Mouse (Mus musculus) G1E (cell line): ENCODE measurements around the gene Wfikkn1. TPM values are rescaled to one million over a fixed set of nuclear protein-coding genes. Genes with fewer than 3 reads are reported as not detected.

ENCODE experiments used
- ATAC-seq: 2 replicates; pipeline ENCODE4 v1.8.0; 2016; ENCODE audit warnings: mild to moderate bottlenecking; ENCODE audit not compliant: insufficient number of reproducible peaks, poor library complexity, low FRiP score, severe bottlenecking; ENCODE audit errors: extremely low read depth
- DNase-seq: peaks from one replicate; pipeline ENCODE4 v3.0.0; 2012; ENCODE audit warnings: low spot score
- H3K27me3 ChIP-seq: 2 replicates; pipeline ENCODE4 v1.6.1; 2012; ENCODE audit warnings: mild to moderate bottlenecking, low read length, inconsistent platforms; ENCODE audit not compliant: insufficient read depth
- H3K36me3 ChIP-seq: replicated peaks from 2 replicates; pipeline ENCODE3; 2012; ENCODE audit warnings: mild to moderate bottlenecking, inconsistent platforms
- H3K4me1 ChIP-seq: 2 replicates; pipeline ENCODE4 v1.6.1; 2012; ENCODE audit warnings: low read depth, low read length, inconsistent platforms, mixed read lengths; ENCODE audit not compliant: insufficient read depth
- H3K4me3 ChIP-seq: 2 replicates; pipeline ENCODE4 v1.5.1; 2012; ENCODE audit warnings: low read depth, mild to moderate bottlenecking, inconsistent platforms, low read length, moderate library complexity, mixed read lengths
- H3K9me3 ChIP-seq: replicated peaks from 2 replicates; pipeline ENCODE4 v1.6.1; 2012; ENCODE audit warnings: inconsistent platforms
- CTCF ChIP-seq: IDR thresholded peaks from 2 replicates; pipeline ENCODE4 v1.5.1; 2012; ENCODE audit warnings: low read depth, low read length, inconsistent platforms, mixed read lengths
- GATA1 ChIP-seq: IDR thresholded peaks from 2 replicates; pipeline ENCODE4 v1.6.1; 2012; ENCODE audit warnings: borderline replicate concordance, low read length, inconsistent platforms, mixed read lengths
- GATA2 ChIP-seq: IDR thresholded peaks from 2 replicates; pipeline ENCODE4 v1.6.1; 2012; ENCODE audit warnings: low read depth, low read length, inconsistent platforms, borderline replicate concordance
- POLR2AphosphoS5 ChIP-seq: IDR thresholded peaks from 2 replicates; pipeline ENCODE4 v1.6.1; 2012; ENCODE audit warnings: low read depth, low read length, inconsistent platforms; ENCODE audit not compliant: insufficient replicate concordance
- TAL1 ChIP-seq: conservative IDR thresholded peaks from 2 replicates; pipeline ENCODE4 v1.6.1; 2012; ENCODE audit warnings: low read depth, low read length, inconsistent platforms, mixed read lengths
- polyA plus RNA-seq: library from polyadenylated mRNA; stranded (reverse); fragments of >175 nt; gene quantifications from 2 replicates; pipeline ENCODE4 v1.2.3, GENCODE M21; 2012
- total RNA-seq, 2 experiments: library from RNA; stranded (forward) in 1 of 2; stranded (reverse) in 1 of 2; fragments of 200-1000 nt in 1 of 2; fragments of >200 nt in 1 of 2; fragmentation: Nextera tagmentation in 1 of 2; gene quantifications; 2 replicates each; pipeline ENCODE4 v1.2.3; 2014 to 2017

Gene Wfikkn1
- total and polyA plus RNA-seq, 3 experiments: 0.55 to 1.4 (median 0.57) TPM

DNA sequence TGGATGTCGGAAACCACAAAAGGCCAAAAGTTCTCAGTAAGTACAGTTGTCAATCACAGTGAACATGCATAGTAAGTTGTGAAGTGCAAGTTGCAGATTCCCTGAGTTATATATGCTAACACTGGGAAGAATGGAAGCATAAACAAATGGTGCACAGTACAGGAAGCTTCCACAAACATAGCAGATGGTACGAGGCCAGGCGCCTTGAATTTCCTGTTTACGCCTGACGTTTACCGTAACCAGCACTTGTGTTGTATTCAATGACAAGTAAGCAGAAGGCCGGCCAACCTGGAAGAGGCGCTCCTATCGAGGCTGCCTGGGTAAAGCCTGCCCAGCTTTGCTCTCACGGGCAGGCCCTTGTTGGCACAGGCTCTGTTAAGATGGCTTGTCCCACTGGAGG is 6.8 kb upstream of the Wfikkn1 start:
- no peak for DNase-seq
- H3K4me3 ChIP-seq: no peak overlapping the region
- TF ChIP-seq POLR2AphosphoS5 (no peak), CTCF (no peak), GATA2 (no peak), GATA1 (no peak), TAL1 (no peak)
- peaks cover 12% of the 10 kb centered on the region for H3K4me1 ChIP-seq
- peaks cover 89% of the 10 kb centered on the region for H3K36me3 ChIP-seq
- no peaks in the 10 kb centered on the region for H3K27me3 ChIP-seq
- no peak for ATAC-seq
- no peaks in the 10 kb centered on the region for H3K9me3 ChIP-seq

DNA sequence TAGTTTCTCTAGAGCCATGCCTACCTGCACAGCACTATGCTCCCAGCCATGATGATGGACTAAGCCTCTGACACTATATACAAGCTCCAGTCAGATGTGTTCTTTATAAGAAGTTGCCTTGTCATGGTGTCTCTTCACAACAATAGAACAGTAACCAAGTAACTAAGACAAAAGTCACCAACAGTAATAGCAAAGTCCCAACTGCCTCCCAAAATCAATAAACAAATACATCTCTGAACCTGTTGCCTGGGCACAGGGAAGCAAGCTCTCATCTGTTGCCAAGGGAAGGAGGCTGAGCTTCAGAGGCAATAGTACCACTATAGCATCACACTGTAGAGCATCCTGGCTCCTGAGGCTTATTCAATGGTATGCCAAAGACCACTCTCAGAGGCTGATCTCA is 6.1 kb upstream of the Wfikkn1 start:
- Histone ChIP-seq H3K9me3 (no peaks in the 10 kb centered on the region), H3K4me1 (peaks cover 12% of the 10 kb centered on the region), H3K4me3 (no peak overlapping the region), H3K36me3 (peaks cover 96% of the 10 kb centered on the region), H3K27me3 (no peaks in the 10 kb centered on the region)
- ATAC-seq (no peak), DNase-seq (no peak)
- no peak for TF ChIP-seq GATA2
- no peak for TF ChIP-seq POLR2AphosphoS5
- no peak for TF ChIP-seq GATA1
- TF ChIP-seq TAL1: no peak
- TF ChIP-seq CTCF: no peak

DNA sequence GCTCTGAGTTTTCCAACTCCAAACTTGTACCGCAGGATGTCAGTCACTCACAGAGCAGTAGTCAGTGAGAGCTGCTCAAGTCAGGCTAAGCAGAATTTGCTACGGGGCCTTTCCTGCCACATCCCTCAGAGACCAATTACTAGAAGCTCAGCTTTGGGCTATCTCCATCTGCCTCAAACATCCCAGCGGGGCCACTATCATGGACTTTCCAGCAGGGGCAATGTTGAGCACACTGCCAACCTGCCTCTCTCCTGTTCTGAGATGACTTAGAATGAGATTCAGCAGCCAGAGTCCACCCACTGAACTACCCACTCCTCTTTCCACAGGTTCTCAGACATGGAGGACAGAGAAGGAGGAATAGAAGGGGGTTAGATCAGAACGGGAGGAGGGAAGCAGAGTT is 5.0 kb upstream of the Wfikkn1 start:
- peaks cover 98% of the 10 kb centered on the region for H3K36me3 ChIP-seq
- no peaks in the 10 kb centered on the region for H3K9me3 ChIP-seq
- peaks cover 12% of the 10 kb centered on the region for H3K4me1 ChIP-seq
- no peaks in the 10 kb centered on the region for H3K27me3 ChIP-seq
- H3K4me3 ChIP-seq: no peak overlapping the region
- DNase-seq (no peak), ATAC-seq (no peak)
- no peak for TF ChIP-seq CTCF
- no peak for TF ChIP-seq GATA2
- no peak for TF ChIP-seq GATA1
- TF ChIP-seq POLR2AphosphoS5: no peak
- no peak for TF ChIP-seq TAL1

DNA sequence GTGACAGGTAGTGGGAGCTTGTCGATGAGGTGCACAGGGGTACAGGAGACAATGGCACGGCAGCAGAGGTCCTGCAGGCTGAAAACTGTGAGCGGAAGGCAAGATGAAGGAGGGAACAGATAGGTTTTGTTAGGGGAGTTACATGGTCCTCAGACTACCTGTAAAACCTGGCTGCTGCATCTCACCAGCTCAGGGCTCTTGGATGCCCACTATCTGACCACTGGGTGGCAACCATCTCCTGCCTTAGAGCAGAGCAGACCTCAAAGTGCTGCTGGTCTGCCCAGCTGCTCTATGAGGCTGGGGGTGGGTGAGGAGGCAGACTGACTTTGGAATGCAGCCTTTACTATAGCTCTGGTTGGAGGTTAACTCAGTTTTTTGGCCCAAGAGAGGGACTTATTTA is 3.2 kb upstream of the Wfikkn1 start:
- Histone ChIP-seq H3K4me1 (peaks cover 12% of the 10 kb centered on the region), H3K36me3 (peaks cover 99% of the 10 kb centered on the region), H3K4me3 (no peak overlapping the region), H3K27me3 (no peaks in the 10 kb centered on the region), H3K9me3 (no peaks in the 10 kb centered on the region)
- TF ChIP-seq POLR2AphosphoS5 (no peak), GATA2 (no peak), CTCF (no peak), TAL1 (no peak), GATA1 (no peak)
- ATAC-seq (no peak), DNase-seq (no peak)

DNA sequence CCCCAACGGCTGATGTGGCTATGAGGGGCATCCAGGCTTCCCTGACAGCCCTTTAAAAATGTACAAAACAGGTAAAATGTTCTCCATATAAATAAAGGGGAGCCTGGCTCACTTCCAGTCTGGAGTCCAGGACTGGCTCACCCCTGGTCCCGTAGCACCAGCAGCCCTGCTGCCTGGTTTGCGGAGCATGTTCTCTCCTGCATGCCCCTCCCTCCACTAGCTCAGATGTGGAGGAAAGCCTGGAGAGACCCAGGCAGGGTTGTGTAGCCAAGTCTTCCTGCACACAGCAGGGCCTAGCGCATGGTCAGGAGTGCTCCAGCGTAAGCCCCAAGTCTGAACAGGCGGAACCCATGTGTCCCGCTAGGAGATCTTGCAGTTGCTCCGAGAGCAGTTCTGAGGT is 2.6 kb upstream of the Wfikkn1 start:
- Histone ChIP-seq H3K9me3 (no peaks in the 10 kb centered on the region), H3K36me3 (peaks cover 99% of the 10 kb centered on the region), H3K4me1 (peaks cover 12% of the 10 kb centered on the region), H3K27me3 (no peaks in the 10 kb centered on the region), H3K4me3 (no peak overlapping the region)
- ATAC-seq (no peak), DNase-seq (no peak)
- TF ChIP-seq GATA1: no peak
- TF ChIP-seq TAL1: no peak
- no peak for TF ChIP-seq GATA2

DNA sequence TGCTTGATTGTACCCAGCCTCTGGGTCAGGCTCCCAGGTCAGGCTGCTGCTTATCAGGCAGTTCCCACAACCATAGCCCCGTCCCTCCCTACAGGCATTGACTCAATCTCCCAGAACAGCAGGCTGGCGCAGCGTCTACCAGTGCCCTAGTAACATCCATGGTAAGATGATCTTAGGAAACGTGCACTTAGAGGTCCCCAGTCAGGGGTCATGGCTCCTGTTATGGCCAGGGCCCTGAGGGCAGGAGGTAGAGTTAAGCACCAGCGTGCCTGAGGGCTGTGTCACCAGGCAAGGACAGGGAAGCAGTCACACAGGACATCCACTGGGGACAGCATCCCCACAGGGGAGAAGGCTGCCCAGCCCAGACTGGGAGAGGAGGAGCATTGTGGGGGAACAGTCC is 1.6 kb upstream of the Wfikkn1 start:
- ATAC-seq (no peak), DNase-seq (no peak)
- no peaks in the 10 kb centered on the region for H3K27me3 ChIP-seq
- no peak overlapping the region for H3K4me3 ChIP-seq
- no peaks in the 10 kb centered on the region for H3K9me3 ChIP-seq
- H3K36me3 ChIP-seq: peaks cover 98% of the 10 kb centered on the region
- no peak for TF ChIP-seq TAL1
- TF ChIP-seq GATA2: no peak
- TF ChIP-seq CTCF: no peak
- TF ChIP-seq POLR2AphosphoS5: no peak
- no peak for TF ChIP-seq GATA1
- peaks cover 7% of the 10 kb centered on the region for H3K4me1 ChIP-seq

DNA sequence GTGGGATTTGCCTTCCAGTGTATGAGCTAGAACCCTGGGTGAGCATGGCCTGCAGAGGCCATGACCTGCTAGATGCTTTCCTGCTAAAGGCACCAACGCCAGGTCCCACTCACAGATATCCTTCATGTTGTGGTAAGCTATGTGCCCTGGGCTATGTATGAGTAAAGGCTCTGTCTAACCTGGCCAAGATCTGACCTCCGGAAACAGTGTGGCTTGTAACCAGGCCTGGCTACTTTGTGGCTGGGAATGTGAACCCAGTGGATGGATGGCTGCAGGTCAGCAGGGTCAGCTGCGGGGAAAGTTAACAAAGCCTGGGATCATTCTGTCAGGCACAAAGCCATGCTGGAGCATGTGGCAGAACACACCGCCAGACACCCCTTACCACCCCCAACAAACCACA is 1.0 kb upstream of the Wfikkn1 start:
- Histone ChIP-seq H3K4me1 (peaks cover 11% of the 10 kb centered on the region), H3K4me3 (no peak overlapping the region), H3K9me3 (no peaks in the 10 kb centered on the region), H3K27me3 (no peaks in the 10 kb centered on the region), H3K36me3 (peaks cover 98% of the 10 kb centered on the region)
- no peak for DNase-seq
- TF ChIP-seq GATA1: no peak
- no peak for TF ChIP-seq GATA2
- no peak for TF ChIP-seq CTCF
- ATAC-seq: no peak
